Mouse (Mus musculus): Measurements from ENCODE around the gene Reep3.

Gene Reep3

GRCm38 (mm10) chr10:67111044-67111798 is 14.5 kb upstream of the Reep3 start:
- no peak for DNase-seq (ENCODE audit: extremely low spot score)

GRCm38 (mm10) chr10:67109635-67110034 is 12.9 kb upstream of the Reep3 start:
- no peak for DNase-seq (ENCODE audit: extremely low spot score)

GRCm38 (mm10) chr10:67108096-67108495 is 11.4 kb upstream of the Reep3 start:
- DNase-seq (ENCODE audit: extremely low spot score): no peak

GRCm38 (mm10) chr10:67107017-67107761 is 10.4 kb upstream of the Reep3 start:
- no peak for DNase-seq (ENCODE audit: extremely low spot score)

DNA sequence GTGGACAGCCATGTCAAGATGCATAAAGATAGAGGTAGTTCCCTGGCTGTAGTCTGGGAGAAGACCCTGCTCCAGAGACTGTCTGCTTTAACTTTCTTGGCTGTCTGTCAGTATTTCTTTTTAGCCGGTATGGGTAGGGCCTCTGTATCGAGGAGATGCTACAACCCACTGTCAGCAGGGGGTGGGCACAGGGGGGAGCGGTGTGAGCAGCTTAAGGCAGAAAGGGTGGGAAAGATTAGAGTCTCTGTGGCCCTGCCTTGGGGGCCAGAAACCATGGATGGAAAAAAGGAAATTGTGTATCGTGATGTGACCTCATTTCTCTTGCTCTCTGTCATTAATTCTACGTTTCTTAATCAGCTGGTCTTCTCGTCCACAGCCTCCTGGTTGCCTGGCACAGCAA is 9.7 kb upstream of the Reep3 start:
- DNase-seq (ENCODE audit: extremely low spot score): no peak

- DNase-seq (ENCODE audit: extremely low spot score): no peak
These were observed 8.8 kb upstream of the Reep3 start for GRCm38 (mm10) chr10:67105331-67106217.

DNA sequence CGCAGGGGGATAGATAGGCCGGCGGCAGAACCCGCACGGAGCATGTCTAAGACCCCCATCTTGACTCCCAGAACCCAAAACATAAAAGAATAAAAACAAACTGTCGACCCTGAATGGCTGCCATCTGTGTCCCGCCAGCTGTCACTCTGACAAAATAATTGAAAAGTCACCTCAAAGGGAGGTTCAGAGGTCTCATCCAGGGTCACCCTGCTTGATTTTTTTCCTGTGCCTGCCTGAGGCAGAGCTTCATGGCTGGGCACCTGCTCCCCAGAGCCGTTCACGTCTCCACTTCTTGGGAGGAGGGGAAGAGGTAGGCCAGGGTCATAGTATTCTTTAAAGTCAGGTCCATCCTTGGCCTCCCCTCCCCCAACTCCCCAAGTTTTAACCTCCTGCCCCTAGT is 7.8 kb upstream of the Reep3 start:
- peak; percentile 49 for DNase-seq (ENCODE audit: extremely low spot score)

DNA sequence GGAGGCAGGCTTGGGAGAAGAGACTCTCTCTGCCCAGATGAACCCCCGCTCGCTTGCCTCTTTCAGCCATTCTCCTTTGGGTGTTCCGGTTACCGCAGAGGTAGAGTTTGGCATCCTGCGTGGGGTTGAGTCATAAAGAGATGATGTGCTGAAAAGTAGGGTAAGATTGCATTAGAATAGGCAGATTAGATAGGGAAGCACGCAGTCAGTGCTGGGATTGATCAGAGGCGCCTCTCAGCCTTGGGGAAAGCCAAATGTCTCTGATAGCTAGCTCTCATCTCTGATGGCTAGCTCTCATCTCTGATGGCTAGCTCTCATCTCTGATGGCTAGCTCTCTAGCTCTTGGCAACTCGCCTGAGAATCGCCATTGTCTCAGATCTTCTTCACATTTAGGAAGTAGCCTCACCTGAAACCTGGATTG is 4.1 kb upstream of the Reep3 start:
- DNase-seq (ENCODE audit: extremely low spot score): no peak

- no peak for DNase-seq (ENCODE audit: extremely low spot score)
These were observed 3.4 kb upstream of the Reep3 start for GRCm38 (mm10) chr10:67100011-67100661.

DNA sequence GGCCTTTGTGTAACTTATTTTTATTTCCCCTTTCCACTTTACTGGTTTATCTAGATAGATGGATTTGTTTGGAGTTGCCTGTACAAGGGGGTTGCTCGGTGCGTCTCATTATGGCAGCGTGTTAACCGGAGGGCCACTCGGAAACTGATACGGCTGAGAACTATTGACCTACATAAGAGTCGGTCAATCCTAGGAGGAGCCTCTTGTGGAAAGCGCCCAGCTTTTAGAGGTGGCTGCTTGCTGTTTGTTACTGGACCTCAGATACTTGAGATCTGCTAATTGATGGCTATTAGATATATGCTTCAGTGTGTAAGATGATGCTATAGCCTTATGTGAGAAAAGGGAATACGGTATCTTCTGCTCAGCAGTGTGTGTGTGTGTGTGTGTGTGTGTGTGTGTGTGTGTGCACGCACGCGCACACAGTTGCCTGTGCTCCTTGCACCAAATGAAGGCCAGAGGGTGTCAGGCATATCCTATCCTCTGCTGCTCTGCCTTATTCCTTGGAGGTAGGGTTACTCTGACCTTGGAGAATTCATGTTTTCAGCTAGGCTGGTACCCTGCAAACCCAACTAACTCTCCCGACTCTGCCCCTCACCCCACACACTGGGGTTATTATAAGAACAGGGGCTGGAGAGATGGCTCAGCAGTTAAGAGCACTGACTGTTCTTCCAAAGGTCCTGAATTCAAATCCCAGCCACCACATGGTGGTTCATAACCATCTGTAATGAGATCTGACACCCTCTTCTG is 2.6 kb upstream of the Reep3 start:
- DNase-seq (ENCODE audit: extremely low spot score): no peak

GRCm38 (mm10) chr10:67098408-67099050 is 1.8 kb upstream of the Reep3 start:
- peak; percentile 31 for DNase-seq (ENCODE audit: extremely low spot score)

DNA sequence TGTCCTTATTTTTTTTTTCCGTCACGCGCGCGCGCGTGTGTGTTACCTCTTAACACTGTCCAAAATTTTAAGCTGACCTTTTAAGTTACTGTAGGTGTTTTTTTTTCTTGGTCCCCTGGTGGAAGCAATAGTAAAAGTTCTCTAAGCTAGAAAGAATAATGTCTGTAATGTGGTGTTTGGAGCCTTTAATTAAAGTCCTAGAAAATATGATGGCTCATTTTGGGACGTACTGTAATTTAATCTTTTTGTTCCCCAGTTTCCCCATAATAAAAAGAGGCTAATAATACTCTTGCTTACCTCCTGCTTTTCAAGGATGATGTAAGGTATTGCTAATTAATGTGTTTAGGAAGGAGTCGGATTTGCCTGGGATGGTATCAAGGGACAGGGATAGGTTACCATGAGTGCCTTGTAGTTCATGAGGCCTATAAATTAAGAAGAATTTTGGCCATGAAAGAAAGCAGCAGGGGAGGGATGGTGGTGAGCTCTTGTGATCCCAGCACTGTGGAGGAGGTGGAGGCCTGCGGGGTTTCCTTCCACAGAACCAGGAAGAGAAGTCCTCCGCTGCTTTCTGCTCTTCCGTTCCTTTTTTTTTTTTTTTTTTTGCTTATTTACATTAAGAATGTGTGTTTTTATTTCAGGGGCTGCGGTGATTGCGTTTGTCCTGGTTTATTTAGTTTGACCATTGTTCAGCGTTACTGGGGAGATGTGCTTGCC is 849 bp upstream of the Reep3 start:
- DNase-seq (ENCODE audit: extremely low spot score): no peak

DNA sequence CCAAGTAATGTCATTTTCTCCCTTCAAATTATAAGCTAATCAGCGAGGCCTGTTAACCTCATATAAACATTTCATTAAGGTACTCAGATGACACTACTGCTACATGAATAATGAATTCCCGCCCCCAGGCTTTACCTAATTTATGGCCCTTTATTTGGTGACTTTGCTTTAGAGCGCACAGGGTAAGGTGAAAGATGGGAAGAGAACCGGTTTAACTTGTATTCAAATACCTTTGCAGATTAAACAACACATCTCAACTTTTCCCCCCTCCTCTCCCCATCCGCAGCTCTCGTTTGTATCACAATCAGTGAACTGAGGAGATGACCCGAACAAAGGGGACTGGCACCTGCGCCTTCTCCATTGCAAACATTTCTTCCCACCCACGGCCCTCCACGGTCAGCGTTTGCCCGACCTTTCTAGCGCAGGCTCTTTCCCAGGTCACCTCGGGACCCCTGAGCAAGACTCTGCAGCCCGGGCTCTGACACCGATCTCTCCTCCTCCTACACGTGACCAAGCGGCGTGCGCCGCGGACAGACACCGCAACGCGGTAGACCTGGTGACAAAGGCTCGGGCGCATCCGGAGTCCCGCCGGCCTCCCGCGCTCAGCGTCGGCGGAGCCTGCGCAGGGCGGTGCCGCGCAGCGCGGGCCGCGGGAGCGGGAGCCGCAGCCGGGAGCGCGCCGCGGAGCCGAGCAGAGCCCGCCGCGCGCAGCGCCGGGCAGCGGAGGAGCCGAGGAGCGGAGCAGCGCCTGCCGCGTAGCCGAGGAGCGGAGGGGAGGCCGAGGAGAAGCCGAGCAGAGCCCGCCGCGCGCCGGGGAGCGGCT is 736 bp downstream of the Reep3 start, which contains the start of gene Jmjd1c:
Jmjd1c (plus strand) TSS at position 328 of the 823 bp plus-strand sequence.
- DNase-seq (ENCODE audit: extremely low spot score): peak; percentile 88

GRCm38 (mm10) chr10:67094922-67095321 is 1.8 kb downstream of the Reep3 start:
- DNase-seq (ENCODE audit: extremely low spot score): no peak

GRCm38 (mm10) chr10:67090611-67091010 is 6.1 kb downstream of the Reep3 start:
- no peak for DNase-seq (ENCODE audit: extremely low spot score)

- no peak for DNase-seq (ENCODE audit: extremely low spot score)
These were observed 9.1 kb downstream of the Reep3 start for GRCm38 (mm10) chr10:67087447-67088226.

- DNase-seq (ENCODE audit: extremely low spot score): no peak
These were observed 10.8 kb downstream of the Reep3 start for GRCm38 (mm10) chr10:67085916-67086315.

GRCm38 (mm10) chr10:67085124-67085523 is 11.6 kb downstream of the Reep3 start:
- no peak for DNase-seq (ENCODE audit: extremely low spot score)

Data from embryo, embryonic 9.5 days (tissue).